Mouse (Mus musculus) spleen, postnatal 4 days (tissue): Measurements from ENCODE around the gene Tiam1.

Experiments
- DNase-seq, 2 experiments: peaks; one replicate each; pipeline ENCODE4 v3.0.0; 2022; ENCODE audit warnings: low spot score in 2 of 2

Tiam1 gene

GRCm38 (mm10) chr16:89993991-89994825, 149.4 kb downstream of the Tiam1 start:
- DNase-seq = no peak

- no peak for DNase-seq
Observed at GRCm38 (mm10) chr16:89993506-89993905, 150.1 kb downstream of the Tiam1 start.

- peak in 1 of 2 experiments; percentile 41 for DNase-seq
Observed at GRCm38 (mm10) chr16:89991701-89992152, 151.8 kb downstream of the Tiam1 start.

- DNase-seq = peak in 1 of 2 experiments; percentile 56
Observed at GRCm38 (mm10) chr16:89990288-89990955, 153.1 kb downstream of the Tiam1 start.

- no peak for DNase-seq
Observed at GRCm38 (mm10) chr16:89989816-89990215, 153.8 kb downstream of the Tiam1 start.

- no peak for DNase-seq
Observed at GRCm38 (mm10) chr16:89986672-89987362, 156.8 kb downstream of the Tiam1 start.

- DNase-seq = peak in 1 of 2 experiments; percentile 37
Observed at GRCm38 (mm10) chr16:89985702-89986481, 157.7 kb downstream of the Tiam1 start.

GRCm38 (mm10) chr16:89980075-89980744, 163.4 kb downstream of the Tiam1 start:
- DNase-seq = no peak

GRCm38 (mm10) chr16:89975441-89975840, 168.1 kb downstream of the Tiam1 start:
- no peak for DNase-seq

- no peak for DNase-seq
Observed at GRCm38 (mm10) chr16:89973814-89974712, 169.5 kb downstream of the Tiam1 start.

- no peak for DNase-seq
Observed at GRCm38 (mm10) chr16:89972854-89973487, 170.6 kb downstream of the Tiam1 start.

- no peak for DNase-seq
Observed at GRCm38 (mm10) chr16:89972018-89972417, 171.6 kb downstream of the Tiam1 start.

- no peak for DNase-seq
Observed at GRCm38 (mm10) chr16:89968058-89968457, 175.5 kb downstream of the Tiam1 start.

GRCm38 (mm10) chr16:89962876-89963275, 180.7 kb downstream of the Tiam1 start:
- no peak for DNase-seq

GRCm38 (mm10) chr16:89960904-89961303, 182.7 kb downstream of the Tiam1 start:
- no peak for DNase-seq

GRCm38 (mm10) chr16:89960186-89960878, 183.2 kb downstream of the Tiam1 start:
- no peak for DNase-seq

- no peak for DNase-seq
Observed at GRCm38 (mm10) chr16:89958982-89959381, 184.6 kb downstream of the Tiam1 start.

GRCm38 (mm10) chr16:89958030-89958429, 185.5 kb downstream of the Tiam1 start:
- no peak for DNase-seq

GRCm38 (mm10) chr16:89954525-89954924, 189.0 kb downstream of the Tiam1 start:
- DNase-seq = no peak
